Mouse (Mus musculus) cerebellum, adult 18-20 months (tissue): Measurements from ENCODE around the gene Ccdc34.

ENCODE experiments used
- DNase-seq, 2 experiments: peaks; one replicate each; pipeline ENCODE4 v3.0.0; 2021

The Ccdc34 gene

DNA sequence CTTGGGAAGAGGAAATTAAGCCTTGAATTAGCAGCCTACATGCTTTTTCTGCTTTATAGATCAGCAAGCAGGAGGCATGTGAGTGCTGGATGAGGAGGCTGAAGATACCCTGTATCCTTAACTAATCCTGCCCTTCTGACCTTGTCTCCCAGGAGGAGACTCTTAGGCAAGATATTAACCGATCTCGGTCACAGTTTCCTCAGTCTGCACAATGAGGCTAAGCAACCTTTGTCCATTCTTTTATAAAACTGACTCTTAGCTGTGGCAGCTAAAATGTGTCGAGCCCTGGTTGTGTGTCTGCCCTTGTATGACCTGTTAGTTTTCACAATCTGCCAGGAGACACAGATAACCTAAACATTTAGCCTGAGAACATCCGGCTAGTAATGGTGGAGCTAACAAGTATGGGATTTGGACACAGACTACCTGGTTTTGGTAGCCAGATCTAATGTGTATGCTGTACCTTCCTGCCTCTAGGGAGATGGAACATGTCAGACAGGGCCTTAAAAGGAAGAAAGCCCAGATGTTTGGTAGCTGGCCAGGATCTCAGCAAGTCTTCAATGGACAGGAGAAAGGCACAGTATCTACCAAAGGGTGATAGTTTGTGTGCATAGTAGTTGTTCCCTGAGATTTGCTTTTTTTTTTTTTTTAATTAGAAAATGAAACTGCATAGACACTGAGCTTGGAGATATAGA, 165.3 kb downstream of the Ccdc34 start:
- no peak for DNase-seq

GRCm38 (mm10) chr2:110184071-110184470, 166.5 kb downstream of the Ccdc34 start:
- peak in 1 of 2 experiments; percentile 27 for DNase-seq

- no peak for DNase-seq
Measured at GRCm38 (mm10) chr2:110186427-110186980, 168.9 kb downstream of the Ccdc34 start.

DNA sequence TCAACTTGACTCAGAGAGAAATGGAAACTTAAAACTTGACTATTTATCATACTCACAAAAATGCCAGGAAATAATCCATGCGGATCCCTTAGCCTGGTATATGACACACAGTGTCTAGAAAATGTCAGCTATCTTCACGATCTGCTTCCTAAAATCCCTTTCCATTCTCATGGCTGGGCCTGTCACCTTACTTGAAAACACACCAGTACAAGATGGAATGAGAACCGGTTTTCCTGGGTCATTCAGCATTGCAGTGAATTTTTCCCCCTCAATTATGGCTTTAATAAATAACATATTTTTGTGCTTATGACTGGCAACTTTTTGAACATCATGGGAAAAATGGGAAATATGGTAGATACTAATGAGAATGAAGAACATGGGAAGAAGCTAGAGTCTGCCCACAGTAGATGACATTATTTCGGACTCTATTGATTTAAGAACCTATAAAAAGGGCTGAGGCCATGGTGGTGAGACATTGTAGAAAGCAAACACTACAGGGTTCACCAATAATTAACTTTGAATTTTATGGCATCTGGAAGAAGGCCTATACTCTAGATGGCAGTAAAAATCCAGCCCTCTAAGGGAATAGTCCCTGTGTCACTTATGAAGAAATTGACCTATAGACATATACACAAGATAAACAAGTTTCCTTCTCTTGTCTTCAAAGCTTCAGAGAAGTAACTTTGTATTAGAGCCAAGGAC, 171.2 kb downstream of the Ccdc34 start:
- no peak for DNase-seq

- no peak for DNase-seq
Measured at GRCm38 (mm10) chr2:110190416-110190815, 172.8 kb downstream of the Ccdc34 start.

- no peak for DNase-seq
Measured at GRCm38 (mm10) chr2:110191186-110191690, 173.6 kb downstream of the Ccdc34 start.

- DNase-seq = no peak
Measured at GRCm38 (mm10) chr2:110191965-110192701, 174.5 kb downstream of the Ccdc34 start.

DNA sequence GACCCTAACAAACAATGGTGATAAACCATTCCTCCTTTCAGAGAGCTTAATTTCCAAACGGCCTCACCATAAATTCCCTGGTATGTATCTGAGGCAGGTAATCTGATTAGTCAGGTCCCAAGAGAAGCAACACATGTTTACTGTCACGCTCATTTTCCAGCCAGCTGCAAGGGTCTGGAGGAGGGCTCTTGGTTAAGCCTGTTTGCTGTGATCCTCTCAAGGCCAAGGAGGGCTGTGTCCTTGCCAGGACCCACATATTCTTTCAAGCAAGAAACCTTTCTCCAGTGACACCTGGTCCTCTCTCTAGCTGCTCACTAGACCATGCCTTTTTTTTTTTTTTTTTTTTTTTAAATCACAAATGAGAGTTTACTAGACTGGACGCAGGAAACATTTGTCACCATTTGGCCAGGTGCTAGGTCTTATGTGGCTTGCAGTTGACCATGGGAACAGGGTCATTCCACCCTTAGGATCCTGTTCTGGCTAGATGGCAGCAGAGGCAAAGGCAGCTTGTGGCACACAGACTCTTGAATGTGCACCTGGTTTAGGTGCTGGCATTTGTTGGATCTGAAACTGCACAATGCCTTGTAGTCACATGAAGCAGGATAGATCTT, 175.2 kb downstream of the Ccdc34 start:
- DNase-seq = no peak

GRCm38 (mm10) chr2:110196551-110196950, 178.9 kb downstream of the Ccdc34 start:
- DNase-seq = no peak

DNA sequence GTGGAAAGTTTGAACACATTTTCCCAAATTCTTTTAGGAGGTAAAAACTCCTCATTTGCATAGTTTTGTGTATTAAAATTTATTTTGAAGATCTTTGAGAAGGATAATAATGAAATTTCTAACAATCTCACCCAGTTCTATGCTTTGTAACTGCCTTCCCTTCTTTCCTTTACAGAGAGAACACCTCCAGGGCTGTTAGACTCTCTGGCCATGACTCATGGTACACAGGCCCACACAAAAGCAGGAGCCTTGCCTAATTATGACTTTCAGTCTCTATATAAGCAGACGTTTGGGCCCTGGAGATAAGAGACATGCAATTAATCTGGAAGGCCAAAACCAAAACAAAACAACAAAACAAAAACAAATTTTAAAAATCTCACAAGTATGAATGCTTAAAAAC, 182.0 kb downstream of the Ccdc34 start:
- DNase-seq = no peak

DNA sequence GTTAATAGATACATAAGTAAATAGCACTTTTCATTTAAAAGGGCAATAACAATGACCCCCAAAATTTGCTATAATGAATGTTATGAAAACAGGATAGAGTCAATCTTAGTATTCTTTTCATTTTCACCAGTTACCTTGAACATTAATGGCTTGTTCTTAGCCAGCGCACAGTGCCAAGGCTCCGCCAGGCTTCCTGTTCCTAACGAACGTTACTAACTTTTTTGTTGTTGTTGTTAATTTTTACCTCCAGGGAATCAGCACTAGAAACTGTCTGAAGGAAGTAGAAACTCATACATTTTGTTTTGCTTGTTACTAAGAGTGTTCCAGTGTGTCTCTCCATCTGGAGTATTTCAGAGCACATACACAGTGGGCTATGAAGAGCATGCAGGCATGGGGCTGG, 184.2 kb downstream of the Ccdc34 start:
- DNase-seq = no peak

GRCm38 (mm10) chr2:110202716-110203497, 185.3 kb downstream of the Ccdc34 start:
- DNase-seq = no peak

DNA sequence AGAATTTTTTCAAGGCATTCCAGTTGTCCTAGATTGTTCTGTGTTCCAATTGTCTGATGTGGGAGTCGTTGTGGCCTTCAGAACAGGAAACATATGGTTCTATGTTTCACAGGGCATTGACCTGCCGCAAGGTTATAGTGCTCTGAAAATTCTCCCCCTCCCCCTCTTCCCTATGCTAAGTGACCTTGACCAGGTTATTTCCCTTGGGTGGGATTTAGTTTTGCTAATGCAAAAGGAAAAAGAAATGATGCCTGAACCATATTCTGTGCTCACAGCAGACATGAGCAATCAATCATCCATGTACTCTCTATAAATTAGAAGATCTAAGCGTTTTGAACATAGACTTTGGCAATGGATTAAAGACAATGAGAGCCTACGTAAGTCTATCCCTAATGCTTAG, 186.6 kb downstream of the Ccdc34 start:
- no peak for DNase-seq

DNA sequence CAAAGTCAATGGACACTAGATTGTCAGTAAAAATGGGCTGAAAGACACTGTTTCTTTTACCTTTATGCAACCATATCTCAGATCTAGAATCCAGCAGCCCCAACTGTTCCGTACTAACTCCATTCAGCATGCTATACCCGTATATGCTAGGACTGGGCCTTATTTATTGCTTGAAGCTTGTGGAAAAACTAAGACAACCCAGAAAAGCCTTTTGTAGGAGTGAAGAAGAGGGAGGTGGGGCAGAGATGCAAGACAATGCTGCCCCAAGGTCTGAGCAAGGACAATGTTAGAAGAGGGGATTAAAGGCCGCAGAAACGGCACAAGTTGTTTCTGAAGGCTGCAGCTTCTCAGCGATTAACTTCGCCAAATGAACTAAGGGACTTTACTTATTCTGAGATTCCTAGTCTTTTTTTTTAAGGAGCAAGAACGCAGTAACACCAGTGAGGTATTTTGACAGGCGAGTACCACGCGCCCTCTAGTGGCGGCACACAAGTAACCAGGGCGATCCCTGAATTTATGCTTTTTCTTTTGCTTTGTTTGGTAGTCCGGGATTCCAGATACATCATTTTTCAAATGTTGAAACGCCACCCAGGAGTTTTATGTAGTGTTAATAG, 187.2 kb downstream of the Ccdc34 start:
- DNase-seq = peak; percentile 62 to 84

GRCm38 (mm10) chr2:110210508-110211496, 193.2 kb downstream of the Ccdc34 start:
- no peak for DNase-seq

GRCm38 (mm10) chr2:110214278-110214677, 196.7 kb downstream of the Ccdc34 start:
- DNase-seq = no peak

DNA sequence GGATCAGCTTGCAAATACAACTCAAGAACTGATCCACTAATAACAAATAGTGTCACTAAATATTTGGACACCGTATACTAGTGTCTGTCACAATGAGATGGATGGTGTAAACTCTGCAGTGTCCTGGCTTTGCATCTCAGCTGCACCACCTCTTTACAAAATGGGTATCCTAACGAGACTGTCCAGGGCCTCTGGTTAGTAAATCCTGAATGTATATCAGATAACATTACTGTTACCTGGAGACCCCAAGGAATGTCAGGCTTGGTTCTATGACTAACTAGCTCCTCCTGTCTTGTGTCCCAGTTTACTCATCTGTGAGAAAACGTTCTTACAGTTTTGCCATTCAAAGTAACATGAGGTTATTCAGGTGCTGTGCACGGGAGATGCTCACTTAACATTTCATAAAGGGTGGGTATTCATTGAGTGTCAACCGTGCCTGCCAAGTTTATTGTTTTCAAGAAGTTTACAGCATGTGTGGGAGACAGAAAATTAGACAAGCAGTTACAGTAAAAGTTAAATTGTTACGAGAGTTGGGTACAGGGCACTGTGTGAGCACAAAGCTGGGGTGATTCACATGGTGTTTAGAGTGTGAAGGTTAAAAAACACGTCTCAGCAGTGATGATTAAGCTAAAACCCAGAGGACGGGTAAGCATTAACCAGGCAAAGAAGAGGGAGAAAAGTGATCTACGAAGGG, 197.5 kb downstream of the Ccdc34 start:
- DNase-seq = no peak

DNA sequence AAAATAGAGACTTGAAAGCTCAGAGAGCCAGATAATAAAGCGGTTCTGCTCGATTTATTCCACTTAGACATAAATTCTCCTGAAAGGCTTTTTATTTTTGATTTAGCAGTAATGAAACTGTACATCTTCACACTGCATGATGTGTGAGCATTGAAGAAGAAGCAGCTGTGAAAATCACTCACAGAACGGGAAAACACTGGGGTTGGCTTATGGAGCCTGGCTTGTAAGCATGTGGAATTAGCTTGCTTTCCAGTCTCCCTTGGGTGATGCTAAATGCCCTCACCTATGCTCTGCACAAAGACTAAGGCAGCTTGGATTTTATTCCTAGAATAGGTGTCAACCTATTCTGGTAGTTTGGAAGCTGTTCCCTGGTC, 198.1 kb downstream of the Ccdc34 start:
- DNase-seq = no peak

DNA sequence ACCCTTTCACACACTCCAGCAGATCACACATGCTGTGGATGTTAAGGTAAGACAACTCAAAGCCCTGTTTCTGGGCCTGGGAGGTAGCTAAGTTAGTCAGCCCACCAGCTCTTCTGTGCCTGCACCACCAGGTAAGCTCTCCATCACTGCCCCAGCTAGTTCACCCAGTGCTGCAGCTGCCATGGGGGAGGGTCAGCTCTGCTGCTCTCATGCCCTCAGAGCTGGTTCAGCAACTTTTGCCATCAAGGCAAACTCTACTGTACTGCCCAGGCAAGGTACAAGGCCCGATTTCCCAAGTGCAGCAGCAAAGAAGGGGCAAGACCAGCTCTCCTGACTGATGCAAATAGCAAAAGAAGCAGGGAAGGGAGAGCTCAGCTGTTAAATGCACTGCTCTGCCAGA, 202.9 kb downstream of the Ccdc34 start:
- DNase-seq = no peak

DNA sequence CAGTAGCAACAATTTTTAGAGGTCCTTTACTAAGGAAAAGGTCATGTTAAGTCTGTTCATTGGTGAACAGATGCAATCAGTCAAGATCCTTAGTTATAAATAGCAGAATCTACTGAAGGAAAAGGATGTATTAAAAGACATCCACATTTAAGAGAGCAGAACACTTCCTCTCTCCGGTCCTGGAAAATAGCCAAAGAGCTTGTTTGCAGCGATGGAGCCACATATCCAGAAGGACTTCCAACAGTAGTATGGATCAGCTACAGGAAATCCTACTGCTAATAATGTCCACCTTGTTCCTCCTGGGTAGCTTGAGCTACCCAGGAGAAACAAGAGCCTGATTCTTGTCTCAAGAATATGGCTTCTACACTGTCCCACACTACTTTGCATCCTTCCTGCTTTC, 205.2 kb downstream of the Ccdc34 start:
- no peak for DNase-seq
